16 mouse cellular contexts compared by ENCODE assay signal in genomic region chr2:131505431-131505830, GRCm38 (mm10). TPM values are rescaled to one million over a fixed set of nuclear protein-coding genes. Genes with fewer than 3 reads are reported as not detected.
DNase-seq lines count a peak whose midpoint lies in the region; ATAC-seq and TF ChIP-seq lines count a peak whose summit lies in the region.
"Had no signal": no experiment of that assay in that cellular context is flagged by ENCODE, and none has a peak within 500 bp of the region (broad histone marks: within the 10 kb centered on the region; RNA-seq: fewer than 3 reads in every experiment).

No protein-coding gene starts in this region.

- H3K9ac ChIP-seq in hindbrain, embryonic 14.5 days = no peak overlapping the region
- H3K9ac ChIP-seq in neural tube, embryonic 13.5 days = no peak overlapping the region
- H3K9ac ChIP-seq: stomach, embryonic 15.5 days had no signal

- no peak overlapping the region for H3K4me3 ChIP-seq in hindbrain, embryonic 10.5 days
- H3K4me3 ChIP-seq in hindbrain, embryonic 14.5 days (replicated peaks; ENCODE audit: low read length) = no peak overlapping the region
- H3K4me3 ChIP-seq in neural tube, embryonic 13.5 days = no peak overlapping the region
- no peak overlapping the region for H3K4me3 ChIP-seq in limb, embryonic 10.5 days
- H3K4me3 ChIP-seq in olfactory bulb, adult 2 months (ENCODE audit: insufficient read depth, low read depth, low read length) = no peak overlapping the region
- H3K4me3 ChIP-seq: left cerebral cortex, adult 2 months; stomach, embryonic 15.5 days had no signal

- no peak overlapping the region for H3K4me2 ChIP-seq in hindbrain, embryonic 14.5 days (replicated peaks)
- no peak overlapping the region for H3K4me2 ChIP-seq in neural tube, embryonic 13.5 days
- H3K4me2 ChIP-seq: stomach, embryonic 15.5 days had no signal

- ATAC-seq in hindbrain, embryonic 14.5 days (ENCODE audit: low FRiP score) = no peak
- ATAC-seq in neural tube, embryonic 13.5 days (ENCODE audit: low read depth) = no peak
- no peak for ATAC-seq in granulocyte monocyte progenitor cell, adult 5-6 weeks (replicated peaks; ENCODE audit: poor library complexity, severe bottlenecking)

- TF ChIP-seq POLR2A in olfactory bulb, adult 2 months (IDR thresholded peaks at IDR 0.05; ENCODE audit: insufficient read depth, low read depth, low read length) = no peak

- TF ChIP-seq CTCF in olfactory bulb, adult 2 months (IDR thresholded peaks at IDR 0.05; ENCODE audit: insufficient read depth, low read depth, low read length) = no peak

- peak overlapping the region; percentile 92 for H3K27ac ChIP-seq in hindbrain, embryonic 10.5 days
- no peak overlapping the region for H3K27ac ChIP-seq in hindbrain, embryonic 14.5 days
- H3K27ac ChIP-seq in neural tube, embryonic 13.5 days (replicated peaks) = peak overlapping the region; percentile 69; the same call in 1 of the 2 replicates
- H3K27ac ChIP-seq in limb, embryonic 10.5 days = peak overlapping the region; percentile 92
- peak overlapping the region; percentile 3; the same call in 1 of the 2 replicates for H3K27ac ChIP-seq in olfactory bulb, adult 2 months (ENCODE audit: insufficient read depth, low read depth, low read length)

- H3K9me3 ChIP-seq in hindbrain, embryonic 10.5 days = no peaks in the 10 kb centered on the region
- no peaks in the 10 kb centered on the region for H3K9me3 ChIP-seq in hindbrain, embryonic 14.5 days (ENCODE audit: control insufficient read depth, low read length)
- H3K9me3 ChIP-seq in neural tube, embryonic 13.5 days = no peaks in the 10 kb centered on the region
- H3K9me3 ChIP-seq in limb, embryonic 10.5 days (replicated peaks) = no peaks in the 10 kb centered on the region
- H3K9me3 ChIP-seq: stomach, embryonic 15.5 days had no signal

- H3K27me3 ChIP-seq in hindbrain, embryonic 10.5 days (ENCODE audit: insufficient read depth, poor library complexity, severe bottlenecking) = no peaks in the 10 kb centered on the region
- H3K27me3 ChIP-seq in hindbrain, embryonic 14.5 days (ENCODE audit: control insufficient read depth, insufficient read depth, low read length) = no peaks in the 10 kb centered on the region
- no peaks in the 10 kb centered on the region for H3K27me3 ChIP-seq in neural tube, embryonic 13.5 days
- no peaks in the 10 kb centered on the region for H3K27me3 ChIP-seq in limb, embryonic 10.5 days (ENCODE audit: low read depth, poor library complexity, severe bottlenecking)
- H3K27me3 ChIP-seq: stomach, embryonic 15.5 days had no signal

- H3K4me1 ChIP-seq in hindbrain, embryonic 10.5 days (replicated peaks) = peaks cover 77% of the 10 kb centered on the region
- H3K4me1 ChIP-seq in hindbrain, embryonic 14.5 days (replicated peaks; ENCODE audit: control insufficient read depth, insufficient read depth, low read length) = peaks cover 35% of the 10 kb centered on the region
- H3K4me1 ChIP-seq in neural tube, embryonic 13.5 days (replicated peaks) = peaks cover 81% of the 10 kb centered on the region
- H3K4me1 ChIP-seq in limb, embryonic 10.5 days = peaks cover 83% of the 10 kb centered on the region
- peaks cover 75% of the 10 kb centered on the region for H3K4me1 ChIP-seq in olfactory bulb, adult 2 months (ENCODE audit: control insufficient read depth, insufficient read depth, low read length)

- no peak for DNase-seq in hindbrain, embryonic 10.5 days (ENCODE audit: low spot score)
- no peak for DNase-seq in hindbrain, embryonic 14.5 days (ENCODE audit: low spot score)
- DNase-seq in neural tube, embryonic 10.5 days (ENCODE audit: extremely low spot score, low spot score) = no peak
- no peak for DNase-seq in limb, embryonic 10.5 days (ENCODE audit: low spot score)
- no peak for DNase-seq in adrenal gland, postnatal 25 days
- DNase-seq: adrenal gland, postnatal 10 days; cerebellum, adult 9-11 months; heart, adult 11 months; spleen, adult 18-20 months had no signal

- no peaks in the 10 kb centered on the region for H3K36me3 ChIP-seq in hindbrain, embryonic 10.5 days
- no peaks in the 10 kb centered on the region for H3K36me3 ChIP-seq in hindbrain, embryonic 14.5 days (replicated peaks; ENCODE audit: control insufficient read depth, insufficient read depth)
- H3K36me3 ChIP-seq in neural tube, embryonic 13.5 days = no peaks in the 10 kb centered on the region
- no peaks in the 10 kb centered on the region for H3K36me3 ChIP-seq in limb, embryonic 10.5 days
- H3K36me3 ChIP-seq: stomach, embryonic 15.5 days had no signal

RNA-seq across cellular contexts. Expression of gene Smox, which starts 14.1 kb away (rescaled TPM):
- 30.0 and 34.1 TPM in 2 replicates for polyA plus RNA-seq in hindbrain, embryonic 10.5 days (2016; fragmentation: Nextera tagmentation; extraction: Ambion mirVana)
- 29.2 and 34.7 TPM in 2 replicates for polyA plus RNA-seq in hindbrain, embryonic 14.5 days (2014; fragmentation: Nextera tagmentation; extraction: Ambion mirVana)
- polyA plus RNA-seq in neural tube, embryonic 13.5 days (2015; fragmentation: Nextera tagmentation; extraction: Ambion mirVana) = 46.9 and 50.4 TPM in 2 replicates
- 39.0 and 67.2 TPM in 2 replicates for polyA plus RNA-seq in limb, embryonic 10.5 days (2016; fragmentation: Nextera tagmentation; extraction: Ambion mirVana)
- polyA plus RNA-seq in olfactory bulb, adult 2 months (2012; ENCODE audit: insufficient read depth, insufficient read length, low replicate concordance, missing spikeins) = not detected in 2 replicates
- 24.9 and 25.2 TPM in 2 replicates for total RNA-seq in adrenal gland, postnatal 25 days (2021)
- total RNA-seq in granulocyte monocyte progenitor cell, adult 5-6 weeks (2014; fragmentation: Nextera tagmentation) = 6.7 and 15.1 TPM in 2 replicates
- 5.6 and 9.9 TPM in 2 replicates for total RNA-seq in granulocyte monocyte progenitor cell, adult 5-6 weeks (2017)

RNA-seq across cellular contexts. Expression of gene Adra1d, which starts 56.7 kb away (rescaled TPM):
- 0.16 and 0.31 TPM in 2 replicates for polyA plus RNA-seq in hindbrain, embryonic 10.5 days (2016; fragmentation: Nextera tagmentation; extraction: Ambion mirVana)
- 0.23 and 0.56 TPM in 2 replicates for polyA plus RNA-seq in hindbrain, embryonic 14.5 days (2014; fragmentation: Nextera tagmentation; extraction: Ambion mirVana)
- 0.21 and 0.27 TPM in 2 replicates for polyA plus RNA-seq in neural tube, embryonic 13.5 days (2015; fragmentation: Nextera tagmentation; extraction: Ambion mirVana)
- not detected in 2 replicates for polyA plus RNA-seq in limb, embryonic 10.5 days (2016; fragmentation: Nextera tagmentation; extraction: Ambion mirVana)
- not detected in 2 replicates for polyA plus RNA-seq in olfactory bulb, adult 2 months (2012; ENCODE audit: insufficient read depth, insufficient read length, low replicate concordance, missing spikeins)
- total RNA-seq in adrenal gland, postnatal 25 days (2021) = 19.2 and 36.8 TPM in 2 replicates
- not detected in 2 replicates for total RNA-seq in granulocyte monocyte progenitor cell, adult 5-6 weeks (2014; fragmentation: Nextera tagmentation)
- total RNA-seq in granulocyte monocyte progenitor cell, adult 5-6 weeks (2017) = not detected in 2 replicates
- total RNA-seq: liver, adult 2 months had no signal
- polyA plus RNA-seq: forebrain, embryonic 11.5 days had no signal
